Mouse (Mus musculus) spleen, postnatal 10 days (tissue): ENCODE measurements around the gene Sik3.

Experiments
- DNase-seq, 2 experiments: peaks; one replicate each; pipeline ENCODE4 v3.0.0; 2021 to 2022; ENCODE audit warnings: low spot score in 2 of 2

The Sik3 gene

GRCm38 (mm10) chr9:46015831-46016230, 3.2 kb downstream of the Sik3 start:
- no peak for DNase-seq

GRCm38 (mm10) chr9:46016417-46016816, 3.8 kb downstream of the Sik3 start:
- no peak for DNase-seq

- no peak for DNase-seq
Observed at GRCm38 (mm10) chr9:46018316-46018715, 5.7 kb downstream of the Sik3 start.

- DNase-seq, result no peak
Observed at GRCm38 (mm10) chr9:46019975-46020374, 7.4 kb downstream of the Sik3 start.

- no peak for DNase-seq
Observed at GRCm38 (mm10) chr9:46023591-46023990, 11.0 kb downstream of the Sik3 start.

- no peak for DNase-seq
Observed at GRCm38 (mm10) chr9:46026058-46026849, 13.6 kb downstream of the Sik3 start.

GRCm38 (mm10) chr9:46027994-46028393, 15.4 kb downstream of the Sik3 start:
- DNase-seq, result no peak

- no peak for DNase-seq
Observed at GRCm38 (mm10) chr9:46029534-46029933, 16.9 kb downstream of the Sik3 start.

GRCm38 (mm10) chr9:46030184-46030583, 17.6 kb downstream of the Sik3 start:
- no peak for DNase-seq

- no peak for DNase-seq
Observed at GRCm38 (mm10) chr9:46030968-46031367, 18.3 kb downstream of the Sik3 start.

GRCm38 (mm10) chr9:46032190-46032589, 19.6 kb downstream of the Sik3 start:
- DNase-seq, result no peak

- DNase-seq, result no peak
Observed at GRCm38 (mm10) chr9:46033058-46033457, 20.4 kb downstream of the Sik3 start.

GRCm38 (mm10) chr9:46033862-46034261, 21.2 kb downstream of the Sik3 start:
- no peak for DNase-seq

GRCm38 (mm10) chr9:46035290-46035871, 22.8 kb downstream of the Sik3 start:
- DNase-seq, result no peak

- DNase-seq, result no peak
Observed at GRCm38 (mm10) chr9:46036881-46037280, 24.3 kb downstream of the Sik3 start.

GRCm38 (mm10) chr9:46038786-46039185, 26.2 kb downstream of the Sik3 start:
- DNase-seq, result no peak

GRCm38 (mm10) chr9:46041186-46041585, 28.6 kb downstream of the Sik3 start:
- no peak for DNase-seq

- DNase-seq, result no peak
Observed at GRCm38 (mm10) chr9:46042387-46042786, 29.8 kb downstream of the Sik3 start.

- DNase-seq, result no peak
Observed at GRCm38 (mm10) chr9:46043626-46044025, 31.0 kb downstream of the Sik3 start.

- DNase-seq, result no peak
Observed at GRCm38 (mm10) chr9:46046724-46047517, 34.3 kb downstream of the Sik3 start.

GRCm38 (mm10) chr9:46049525-46049924, 36.9 kb downstream of the Sik3 start:
- DNase-seq, result no peak

GRCm38 (mm10) chr9:46050203-46050602, 37.6 kb downstream of the Sik3 start:
- DNase-seq, result no peak
